8 mouse cellular contexts compared by ENCODE assay signal in genomic region chrX:38250352-38250950, GRCm38 (mm10). TPM values are rescaled to one million over a fixed set of nuclear protein-coding genes. Genes with fewer than 3 reads are reported as not detected.
DNase-seq lines count a peak whose midpoint lies in the region; ATAC-seq and TF ChIP-seq lines count a peak whose summit lies in the region.

No protein-coding gene starts in this region.

- peak; percentile 71 for ATAC-seq in embryonic facial prominence, embryonic 14.5 days (ENCODE audit: low read depth)
- ATAC-seq in hindbrain, postnatal 0 days: peak; percentile 32; the same call in 1 of the 2 replicates
- ATAC-seq in liver, postnatal 0 days: no peak

- peak overlapping the region; percentile 71 for H3K4me2 ChIP-seq in embryonic facial prominence, embryonic 14.5 days (ENCODE audit: low read depth, low read length)
- peak overlapping the region; percentile 67 for H3K4me2 ChIP-seq in hindbrain, postnatal 0 days (ENCODE audit: low read depth, low read length)
- peak overlapping the region; percentile 66 for H3K4me2 ChIP-seq in liver, postnatal 0 days (ENCODE audit: low read depth, low read length)

- TF ChIP-seq POLR2A in olfactory bulb, adult 2 months (IDR thresholded peaks at IDR 0.05; ENCODE audit: insufficient read depth, low read depth, low read length): no peak

- H3K36me3 ChIP-seq in embryonic facial prominence, embryonic 14.5 days (ENCODE audit: control insufficient read depth, insufficient read depth, low read length): no peaks in the 10 kb centered on the region
- no peaks in the 10 kb centered on the region for H3K36me3 ChIP-seq in hindbrain, postnatal 0 days (ENCODE audit: insufficient read depth, low read length)
- no peaks in the 10 kb centered on the region for H3K36me3 ChIP-seq in liver, postnatal 0 days (replicated peaks; ENCODE audit: insufficient read depth, low read length)

- peak; percentile 4 to 22 for DNase-seq in heart, adult 18-20 months
- DNase-seq in heart, adult 8-10 months (ENCODE audit: low spot score): no peak
- DNase-seq in R1 (ENCODE audit: low read depth, low spot score): peak; percentile 32
- DNase-seq in embryonic facial prominence, embryonic 14.5 days (ENCODE audit: low spot score): peak; percentile 28
- DNase-seq in hindbrain, postnatal 0 days (ENCODE audit: low spot score): peak; percentile 57
- DNase-seq in liver, postnatal 0 days: no peak
- DNase-seq in frontal cortex, postnatal 14 days (ENCODE audit: low spot score in 2 of 2): no peak

- 0 out of 2 replicates have a peak, but pooled peaks cover 7% of the 10 kb centered on the region for H3K27me3 ChIP-seq in embryonic facial prominence, embryonic 14.5 days (replicated peaks; ENCODE audit: control insufficient read depth, insufficient read depth, low read length)
- H3K27me3 ChIP-seq in hindbrain, postnatal 0 days (ENCODE audit: insufficient read depth, low read length): no peaks in the 10 kb centered on the region
- peaks cover 12% of the 10 kb centered on the region; the same call in 1 of the 2 replicates for H3K27me3 ChIP-seq in liver, postnatal 0 days (ENCODE audit: insufficient read depth, low read length)

- H3K4me3 ChIP-seq in embryonic facial prominence, embryonic 14.5 days (ENCODE audit: low read depth, low read length): peak overlapping the region; percentile 38
- H3K4me3 ChIP-seq in hindbrain, postnatal 0 days (ENCODE audit: low read length): peak overlapping the region; percentile 38
- H3K4me3 ChIP-seq in liver, postnatal 0 days (ENCODE audit: low read depth, low read length): peak overlapping the region; percentile 35; the same call in 1 of the 2 replicates
- peak overlapping the region; percentile 43 for H3K4me3 ChIP-seq in olfactory bulb, adult 2 months (ENCODE audit: insufficient read depth, low read depth, low read length)

- 21% methylated on average over 17 of the region's 18 CpGs for WGBS in embryonic facial prominence, embryonic 14.5 days
- WGBS in hindbrain, postnatal 0 days: 27% methylated on average over 18 of the region's 18 CpGs
- WGBS in liver, postnatal 0 days (ENCODE audit: insufficient replicate concordance): 13% methylated on average over 18 of the region's 18 CpGs
- 15% methylated on average over 18 of the region's 18 CpGs for WGBS in olfactory bulb, adult 2 months

- no peaks in the 10 kb centered on the region for H3K9me3 ChIP-seq in embryonic facial prominence, embryonic 14.5 days (ENCODE audit: control insufficient read depth, low read length)
- H3K9me3 ChIP-seq in hindbrain, postnatal 0 days (ENCODE audit: low read length): no peaks in the 10 kb centered on the region
- H3K9me3 ChIP-seq in liver, postnatal 0 days (ENCODE audit: low read length): no peaks in the 10 kb centered on the region

- TF ChIP-seq CTCF in hindbrain, postnatal 0 days (IDR thresholded peaks at IDR 0.05; ENCODE audit: low read depth): peak; percentile 47
- no peak for TF ChIP-seq CTCF in liver, postnatal 0 days (IDR thresholded peaks at IDR 0.05; ENCODE audit: low read depth)
- no peak for TF ChIP-seq CTCF in olfactory bulb, adult 2 months (IDR thresholded peaks at IDR 0.05; ENCODE audit: insufficient read depth, low read depth, low read length)

- peak overlapping the region; percentile 19; the same call in 1 of the 2 replicates for H3K9ac ChIP-seq in embryonic facial prominence, embryonic 14.5 days (ENCODE audit: low read depth, low read length)
- no peak overlapping the region for H3K9ac ChIP-seq in hindbrain, postnatal 0 days (replicated peaks; ENCODE audit: low read length)
- no peak overlapping the region for H3K9ac ChIP-seq in liver, postnatal 0 days (replicated peaks)

- H3K27ac ChIP-seq in embryonic facial prominence, embryonic 14.5 days (replicated peaks; ENCODE audit: low read depth, low read length): no peak overlapping the region
- no peak overlapping the region for H3K27ac ChIP-seq in hindbrain, postnatal 0 days
- H3K27ac ChIP-seq in liver, postnatal 0 days (ENCODE audit: low read depth): no peak overlapping the region
- H3K27ac ChIP-seq in olfactory bulb, adult 2 months (ENCODE audit: insufficient read depth, low read depth, low read length): peak overlapping the region; percentile 70; the same call in 1 of the 2 replicates

- TF ChIP-seq EP300 in liver, postnatal 0 days (IDR thresholded peaks at IDR 0.05; ENCODE audit: low read depth): no peak

- no peaks in the 10 kb centered on the region for H3K4me1 ChIP-seq in embryonic facial prominence, embryonic 14.5 days (ENCODE audit: control insufficient read depth, insufficient read depth, low read length)
- H3K4me1 ChIP-seq in hindbrain, postnatal 0 days (ENCODE audit: insufficient read depth, low read length): no peaks in the 10 kb centered on the region
- no peaks in the 10 kb centered on the region for H3K4me1 ChIP-seq in liver, postnatal 0 days (ENCODE audit: insufficient read depth)
- H3K4me1 ChIP-seq in olfactory bulb, adult 2 months (ENCODE audit: control insufficient read depth, insufficient read depth, low read length): peaks cover 12% of the 10 kb centered on the region

RNA-seq across cellular contexts. Expression of gene Tmem255a, which starts 1.8 kb away (rescaled TPM):
- 1 to 10 TPM; 1.0 to 1.5 TPM for total RNA-seq in heart, adult 18-20 months (2021)
- 1 to 10 TPM in 1 of 4 experiments, under 1 TPM in 3; 0.63 to 1.5 (median 0.72) TPM for total RNA-seq in heart, adult 8-10 months (2022)
- 44.9 and 48.6 TPM in 2 replicates for polyA plus RNA-seq in embryonic facial prominence, embryonic 14.5 days (2014; fragmentation: Nextera tagmentation; extraction: Ambion mirVana)
- total RNA-seq in hindbrain, postnatal 0 days (2014; rRNA removed): 41.4 and 48.4 TPM in 2 replicates
- 37.3 and 38.5 TPM in 2 replicates for polyA plus RNA-seq in hindbrain, postnatal 0 days (2015; fragmentation: Nextera tagmentation; extraction: Ambion mirVana)
- 2.4 and 2.7 TPM in 2 replicates for polyA plus RNA-seq in liver, postnatal 0 days (2015; fragmentation: Nextera tagmentation; extraction: Ambion mirVana)
- polyA plus RNA-seq in olfactory bulb, adult 2 months (2012; ENCODE audit: insufficient read depth, insufficient read length, low replicate concordance, missing spikeins): not detected in 2 replicates

Comparison
In these comparisons a context has a peak if more than half of its experiments do, and no peak if none do; other contexts are left out.
1. DNase-seq: peak in heart, adult 18-20 months (2 of 2), R1 (single experiment), embryonic facial prominence, embryonic 14.5 days (single experiment) and hindbrain, postnatal 0 days (single experiment); none in heart, adult 8-10 months (single experiment), liver, postnatal 0 days (single experiment) and frontal cortex, postnatal 14 days (0 of 2).
2. RNA of gene Tmem255a, which starts 1.8 kb away (polyA plus RNA-seq): not detected in olfactory bulb, adult 2 months, 44.9 to 48.6 TPM in embryonic facial prominence, embryonic 14.5 days and 37.3 to 38.5 TPM in hindbrain, postnatal 0 days; 2.4 to 2.7 TPM in liver, postnatal 0 days; every median in the first group is over 10 times any median in the second.
3. Peak in every context shown above with its lines, with median percentiles within 50 percentile points of each other: H3K4me2 ChIP-seq and H3K4me3 ChIP-seq.